Mouse (Mus musculus) adrenal gland, adult (tissue): ENCODE data around the gene Prrc2a.

Experiments
- DNase-seq, 2 experiments: peaks; one replicate each; pipeline ENCODE4 v3.0.0; 2022 to 2023; ENCODE audit warnings: low spot score in 1 of 2; ENCODE audit not compliant: inconsistent age in 2 of 2

Gene Prrc2a

GRCm38 (mm10) chr17:35106522-35106921 lies 58.2 kb downstream of the Prrc2a start:
- no peak for DNase-seq

- peak in 1 of 2 experiments; percentile 60 for DNase-seq
Observed at GRCm38 (mm10) chr17:35105740-35106389, 58.8 kb downstream of the Prrc2a start.

GRCm38 (mm10) chr17:35104754-35105153 lies 59.9 kb downstream of the Prrc2a start:
- DNase-seq, result no peak

GRCm38 (mm10) chr17:35104079-35104478 lies 60.6 kb downstream of the Prrc2a start:
- DNase-seq, result no peak

- DNase-seq, result peak in 1 of 2 experiments; percentile 40
Observed at GRCm38 (mm10) chr17:35103221-35103690, 61.4 kb downstream of the Prrc2a start.

- DNase-seq, result peak in 1 of 2 experiments; percentile 16
Observed at GRCm38 (mm10) chr17:35102299-35102698, 62.4 kb downstream of the Prrc2a start.

GRCm38 (mm10) chr17:35101161-35101560 lies 63.5 kb downstream of the Prrc2a start:
- DNase-seq, result peak; percentile 45 to 56

- DNase-seq, result no peak
Observed at GRCm38 (mm10) chr17:35100196-35100765, 64.4 kb downstream of the Prrc2a start.
